Mouse (Mus musculus): ENCODE measurements around the gene Cd34. TPM values are rescaled to one million over a fixed set of nuclear protein-coding genes. Genes with fewer than 3 reads are reported as not detected.

Cd34 gene
- polyA plus RNA-seq, 1 experiment, result 85.9 TPM

DNA sequence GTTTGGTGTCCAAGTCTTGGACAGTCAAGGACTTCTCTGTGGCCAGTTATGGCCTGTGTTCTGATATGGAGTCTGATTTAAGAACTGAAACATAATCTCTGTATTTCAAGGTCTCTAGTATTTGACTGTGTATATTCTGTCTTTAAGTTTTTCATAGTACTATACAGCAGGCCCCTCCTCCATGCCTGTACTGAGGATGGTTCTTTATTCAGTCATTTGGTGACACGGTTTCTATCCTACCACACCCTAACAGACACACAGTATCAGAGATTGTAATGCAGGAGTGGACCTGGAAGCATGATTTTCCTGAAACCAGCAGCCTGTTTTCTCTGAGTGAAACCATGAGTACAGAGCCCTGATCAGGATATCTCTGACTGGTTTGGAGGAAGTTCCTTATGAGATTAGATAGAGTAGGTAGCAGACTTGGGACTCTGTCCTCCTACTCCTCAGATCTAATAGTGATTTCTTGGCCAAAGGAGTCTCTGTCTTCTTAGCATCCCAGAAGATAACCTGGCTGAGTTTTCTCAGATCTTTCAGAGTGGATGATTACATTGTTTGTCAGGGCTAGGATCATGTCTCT lies 54.9 kb downstream of the Cd34 start:
- peaks cover 13% of the 10 kb centered on the region; the same call in 1 of the 2 replicates for H3K4me1 ChIP-seq (ENCODE audit: control insufficient read depth, insufficient read depth, low read length)
- H3K27ac ChIP-seq (ENCODE audit: insufficient read depth, low read length), result no peak overlapping the region
- H3K4me3 ChIP-seq (ENCODE audit: insufficient read depth, low read length), result no peak overlapping the region
- TF ChIP-seq CTCF (IDR thresholded peaks at IDR 0.05; ENCODE audit: extremely low read depth, insufficient read depth, low read length), result no peak
- no peak for TF ChIP-seq POLR2A (IDR thresholded peaks at IDR 0.05; ENCODE audit: extremely low read depth, insufficient read depth, low read length)

DNA sequence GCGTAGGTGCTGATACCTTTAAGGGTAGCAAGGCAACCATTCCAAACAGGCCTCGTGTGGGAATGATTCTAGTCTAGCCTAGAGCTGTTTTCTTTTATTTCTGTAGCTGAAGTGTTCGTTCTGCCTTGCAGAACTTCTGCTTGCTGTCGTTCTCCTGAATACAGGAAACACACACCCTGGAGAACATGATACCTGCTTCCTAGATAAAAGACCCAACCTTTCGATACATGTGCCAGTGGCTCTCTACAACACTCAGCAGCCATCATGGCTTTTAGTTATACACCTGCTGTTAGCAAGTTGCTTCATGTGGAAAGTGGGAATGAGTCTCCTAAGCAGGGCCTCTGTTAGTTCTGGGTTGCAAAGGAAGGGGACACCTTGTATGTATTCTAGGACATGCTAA lies 55.6 kb downstream of the Cd34 start:
- Histone ChIP-seq H3K4me1 (ENCODE audit: control insufficient read depth, insufficient read depth, low read length) (peaks cover 13% of the 10 kb centered on the region; the same call in 1 of the 2 replicates), H3K27ac (ENCODE audit: insufficient read depth, low read length) (no peak overlapping the region), H3K4me3 (ENCODE audit: insufficient read depth, low read length) (no peak overlapping the region)
- TF ChIP-seq POLR2A (IDR thresholded peaks at IDR 0.05; ENCODE audit: extremely low read depth, insufficient read depth, low read length), result no peak
- TF ChIP-seq CTCF (IDR thresholded peaks at IDR 0.05; ENCODE audit: extremely low read depth, insufficient read depth, low read length), result no peak

DNA sequence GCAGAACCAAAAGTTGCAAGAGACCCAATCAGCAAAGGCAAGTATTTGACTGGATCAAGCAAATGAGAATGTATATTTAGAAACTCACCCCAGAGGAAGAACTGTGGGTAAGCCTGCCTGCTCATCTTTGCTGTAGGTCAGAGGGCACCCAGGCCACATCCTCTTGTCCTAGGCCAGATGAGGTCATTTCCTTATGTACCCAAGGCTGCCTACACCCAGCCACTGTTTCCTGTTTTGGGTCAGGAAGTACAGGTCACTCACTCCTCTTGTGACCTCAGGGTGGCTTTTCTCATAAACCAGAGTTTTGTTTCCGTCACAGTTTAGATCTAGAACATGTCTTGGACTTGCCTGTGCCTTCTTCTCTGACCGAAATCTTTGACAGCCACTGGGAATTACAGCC lies 56.6 kb downstream of the Cd34 start:
- TF ChIP-seq POLR2A (IDR thresholded peaks at IDR 0.05; ENCODE audit: extremely low read depth, insufficient read depth, low read length) (no peak), CTCF (IDR thresholded peaks at IDR 0.05; ENCODE audit: extremely low read depth, insufficient read depth, low read length) (no peak)
- peaks cover 12% of the 10 kb centered on the region; the same call in 1 of the 2 replicates for H3K4me1 ChIP-seq (ENCODE audit: control insufficient read depth, insufficient read depth, low read length)
- H3K27ac ChIP-seq (ENCODE audit: insufficient read depth, low read length), result no peak overlapping the region
- no peak overlapping the region for H3K4me3 ChIP-seq (ENCODE audit: insufficient read depth, low read length)

DNA sequence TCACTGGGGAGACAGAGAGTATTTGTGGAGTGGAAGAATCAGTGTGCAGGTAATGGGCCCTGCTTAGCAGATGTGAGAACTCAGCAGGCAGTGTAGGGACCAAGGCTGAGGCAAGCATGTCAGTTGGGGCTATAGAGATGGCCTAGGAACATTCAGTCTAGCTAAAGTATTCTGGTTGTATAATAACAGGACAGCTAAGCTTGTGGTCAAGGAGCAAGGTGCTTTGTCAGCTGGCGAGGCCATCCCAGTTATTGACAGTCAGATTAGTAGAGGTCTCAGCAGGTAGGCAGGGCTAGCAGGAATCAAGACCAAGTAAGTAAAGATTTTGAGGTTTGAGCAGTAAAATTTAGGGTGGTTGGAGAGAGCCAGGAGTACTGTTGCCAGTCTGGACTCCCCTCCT lies 59.8 kb downstream of the Cd34 start:
- H3K27ac ChIP-seq (ENCODE audit: insufficient read depth, low read length), result no peak overlapping the region
- H3K4me1 ChIP-seq (ENCODE audit: control insufficient read depth, insufficient read depth, low read length), result peaks cover 8% of the 10 kb centered on the region
- TF ChIP-seq POLR2A (IDR thresholded peaks at IDR 0.05; ENCODE audit: extremely low read depth, insufficient read depth, low read length) (no peak), CTCF (IDR thresholded peaks at IDR 0.05; ENCODE audit: extremely low read depth, insufficient read depth, low read length) (no peak)
- H3K4me3 ChIP-seq (ENCODE audit: insufficient read depth, low read length), result no peak overlapping the region

DNA sequence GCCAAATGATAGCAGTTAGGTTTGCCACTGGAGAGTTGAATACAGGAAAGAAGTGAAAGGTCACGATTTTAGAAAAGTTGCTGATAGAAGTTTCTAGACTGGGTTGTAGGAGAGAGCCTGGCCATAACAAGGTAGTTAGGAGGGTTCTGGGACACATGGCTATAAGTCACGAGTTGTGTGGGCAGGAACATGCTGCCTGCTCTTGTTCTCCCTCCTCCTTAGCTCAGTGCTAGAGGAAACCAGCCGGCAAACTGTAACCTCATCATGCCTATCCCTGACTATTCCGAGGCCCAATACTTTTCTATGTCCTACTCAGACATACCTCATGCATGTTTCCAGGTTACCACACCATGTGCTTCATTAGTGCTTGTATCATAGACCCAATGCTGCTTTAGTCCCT lies 64.7 kb downstream of the Cd34 start:
- no peak overlapping the region for H3K4me3 ChIP-seq (ENCODE audit: insufficient read depth, low read length)
- no peak overlapping the region for H3K27ac ChIP-seq (ENCODE audit: insufficient read depth, low read length)
- TF ChIP-seq CTCF (IDR thresholded peaks at IDR 0.05; ENCODE audit: extremely low read depth, insufficient read depth, low read length), result no peak
- no peak for TF ChIP-seq POLR2A (IDR thresholded peaks at IDR 0.05; ENCODE audit: extremely low read depth, insufficient read depth, low read length)
- H3K4me1 ChIP-seq (ENCODE audit: control insufficient read depth, insufficient read depth, low read length), result peaks cover 20% of the 10 kb centered on the region

DNA sequence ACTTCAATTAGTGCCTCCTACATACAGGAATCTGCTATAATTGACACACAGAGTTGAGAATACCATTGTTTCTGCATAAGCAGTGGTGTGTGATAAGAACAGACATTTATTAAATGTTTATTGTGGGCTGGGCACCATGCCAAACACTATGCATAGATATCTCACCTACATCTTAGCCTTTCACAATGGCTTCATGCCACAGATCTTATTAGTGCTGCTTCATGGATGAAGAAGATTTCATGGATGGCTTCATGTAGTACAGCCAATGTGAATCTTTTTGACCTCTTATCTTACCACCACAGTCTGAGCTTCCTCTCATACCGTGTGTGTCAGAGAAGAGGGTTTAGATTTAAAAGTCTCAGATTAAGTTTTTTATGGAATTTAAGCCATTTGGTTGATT lies 65.6 kb downstream of the Cd34 start:
- no peak overlapping the region for H3K27ac ChIP-seq (ENCODE audit: insufficient read depth, low read length)
- H3K4me1 ChIP-seq (ENCODE audit: control insufficient read depth, insufficient read depth, low read length), result peaks cover 19% of the 10 kb centered on the region
- TF ChIP-seq POLR2A (IDR thresholded peaks at IDR 0.05; ENCODE audit: extremely low read depth, insufficient read depth, low read length) (no peak), CTCF (IDR thresholded peaks at IDR 0.05; ENCODE audit: extremely low read depth, insufficient read depth, low read length) (no peak)
- no peak overlapping the region for H3K4me3 ChIP-seq (ENCODE audit: insufficient read depth, low read length)

DNA sequence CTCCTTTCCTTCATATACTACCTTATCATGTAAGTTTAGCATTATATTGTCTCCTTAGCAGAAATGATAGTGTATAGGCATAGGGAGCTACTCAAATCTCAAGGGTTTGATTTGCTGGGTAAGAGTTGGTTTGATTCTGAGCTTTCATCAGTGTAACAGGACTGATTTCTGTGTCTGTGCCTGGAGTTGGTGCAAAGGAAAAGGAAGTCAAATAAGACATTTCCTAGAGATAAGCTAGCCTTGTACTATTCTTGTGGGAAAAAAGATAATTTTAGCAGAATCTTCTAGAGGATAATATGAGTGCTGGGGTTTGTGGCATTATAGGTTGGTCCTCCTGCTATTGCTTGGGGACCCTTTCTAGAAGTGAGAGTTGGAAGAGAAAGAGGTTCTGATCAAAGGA lies 67.6 kb downstream of the Cd34 start:
- TF ChIP-seq POLR2A (IDR thresholded peaks at IDR 0.05; ENCODE audit: extremely low read depth, insufficient read depth, low read length) (no peak), CTCF (IDR thresholded peaks at IDR 0.05; ENCODE audit: extremely low read depth, insufficient read depth, low read length) (no peak)
- no peak overlapping the region; the same call in 1 of the 2 replicates for H3K27ac ChIP-seq (ENCODE audit: insufficient read depth, low read length)
- H3K4me3 ChIP-seq (ENCODE audit: insufficient read depth, low read length), result no peak overlapping the region
- H3K4me1 ChIP-seq (ENCODE audit: control insufficient read depth, insufficient read depth, low read length), result peaks cover 19% of the 10 kb centered on the region

Other genes starting within 250 kb of the Cd34 start
- gene Cd46, start 153.4 kb downstream of the Cd34 start, polyA plus RNA-seq (2012; rRNA removed), result 8.0 and 9.6 TPM in 2 replicates
- gene Cr1l, start 192.8 kb downstream of the Cd34 start, polyA plus RNA-seq (2012; rRNA removed), result 28.9 and 31.4 TPM in 2 replicates
- gene Cr2, start 237.9 kb downstream of the Cd34 start, polyA plus RNA-seq (2012; rRNA removed), result 0.19 and 0.29 TPM in 2 replicates